Mouse (Mus musculus) WW6 (cell line): Measurements from ENCODE around the gene Cyb5r2.

Source experiments
- DNase-seq: peaks from one replicate; pipeline ENCODE4 v3.0.0-alpha.2; 2013; ENCODE audit warnings: low read depth, low spot score

Gene Cyb5r2

DNA sequence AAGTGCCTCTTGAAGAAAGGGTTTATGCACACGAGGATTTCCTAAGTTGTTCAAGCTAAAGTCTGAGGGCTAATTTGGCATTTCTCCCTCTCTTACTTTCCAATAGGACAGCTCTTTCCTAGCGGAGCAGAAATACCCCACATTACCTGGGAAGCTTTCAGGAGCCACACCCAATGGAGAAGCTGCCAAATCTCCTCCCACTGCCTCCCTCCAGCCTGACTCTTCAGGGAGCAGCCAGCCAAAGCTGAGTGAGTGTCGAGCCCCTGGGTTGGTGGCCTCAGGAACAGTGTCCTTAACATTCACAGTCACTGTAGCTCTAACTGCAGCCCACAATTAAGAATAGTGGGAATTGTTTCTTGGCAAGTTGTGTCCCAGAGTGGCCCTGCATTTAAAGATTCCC is 30.3 kb downstream of the Cyb5r2 start:
- no peak for DNase-seq

GRCm38 (mm10) chr7:107722536-107722935 is 35.3 kb downstream of the Cyb5r2 start:
- no peak for DNase-seq

DNA sequence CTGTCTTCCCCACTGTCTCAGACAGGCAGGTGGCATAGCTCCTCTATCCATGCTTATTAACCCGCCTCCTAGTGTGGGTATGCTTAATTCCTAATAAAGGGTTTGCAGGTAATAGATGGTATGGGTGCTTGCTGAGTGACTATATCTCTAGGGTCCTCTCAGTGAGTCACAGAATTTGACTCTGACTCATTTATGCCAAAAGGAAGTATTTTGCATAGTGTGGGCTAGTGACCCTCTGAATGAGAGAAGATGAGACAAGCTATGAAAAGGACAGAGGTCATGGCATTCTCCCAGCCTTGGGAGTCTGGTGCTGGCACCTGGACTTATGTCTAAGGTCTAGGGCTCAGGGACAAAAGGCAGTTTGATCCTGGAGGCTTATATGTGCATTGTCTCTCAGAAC is 37.1 kb downstream of the Cyb5r2 start:
- DNase-seq: no peak

- no peak for DNase-seq
These were observed 43.8 kb downstream of the Cyb5r2 start for GRCm38 (mm10) chr7:107714067-107714466.

GRCm38 (mm10) chr7:107712743-107713142 is 45.1 kb downstream of the Cyb5r2 start:
- DNase-seq: no peak

DNA sequence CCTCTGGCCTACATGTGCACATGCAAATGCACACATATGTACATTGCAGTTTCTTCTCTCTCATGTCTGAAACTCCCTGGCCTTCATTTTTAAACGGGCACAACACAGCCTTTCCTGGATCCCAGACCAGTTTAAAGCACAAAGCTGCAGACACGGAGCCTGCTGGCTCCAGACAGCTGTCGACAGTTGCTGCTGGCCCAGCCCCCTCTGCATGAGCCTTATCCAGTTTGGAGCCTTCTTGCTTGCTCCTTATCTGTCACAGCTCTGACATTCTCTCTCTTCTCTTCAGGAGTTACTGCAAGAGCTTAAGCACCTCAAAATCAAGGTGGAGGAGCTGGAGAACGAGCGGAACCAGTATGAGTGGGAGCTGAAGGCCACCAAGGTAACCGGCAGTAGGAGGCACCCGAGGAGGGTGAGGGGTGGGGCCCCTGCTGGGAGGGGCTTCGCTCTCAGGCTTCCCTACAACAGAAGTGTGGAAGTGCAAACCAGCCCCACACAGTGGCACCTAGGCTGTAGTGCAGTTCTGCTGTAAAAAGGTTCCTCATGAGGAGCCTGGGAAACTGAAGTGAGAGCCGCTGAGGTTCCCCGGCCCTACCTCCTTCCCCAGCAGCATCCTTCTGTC is 49.2 kb downstream of the Cyb5r2 start:
- peak; percentile 61 for DNase-seq

GRCm38 (mm10) chr7:107707650-107708049 is 50.2 kb downstream of the Cyb5r2 start:
- DNase-seq: no peak

DNA sequence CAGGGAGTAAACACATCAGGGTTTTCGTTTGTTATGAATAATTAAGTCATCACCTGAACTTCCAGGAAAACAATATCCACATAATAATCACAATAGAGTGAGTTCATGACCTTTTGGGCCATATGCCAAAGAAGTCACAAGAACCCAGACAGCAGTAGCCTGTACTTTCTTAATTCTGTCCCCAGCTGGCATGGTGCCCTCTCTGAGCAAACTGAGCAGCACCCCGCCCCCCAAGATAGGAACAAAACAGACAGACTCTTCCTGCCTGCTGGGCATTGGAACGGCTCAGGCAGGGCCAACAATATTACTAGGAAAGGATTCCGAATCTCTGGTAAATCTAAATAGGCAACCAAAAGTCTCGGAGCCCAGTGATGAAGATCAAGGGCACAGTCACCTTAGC is 51.9 kb downstream of the Cyb5r2 start:
- no peak for DNase-seq

DNA sequence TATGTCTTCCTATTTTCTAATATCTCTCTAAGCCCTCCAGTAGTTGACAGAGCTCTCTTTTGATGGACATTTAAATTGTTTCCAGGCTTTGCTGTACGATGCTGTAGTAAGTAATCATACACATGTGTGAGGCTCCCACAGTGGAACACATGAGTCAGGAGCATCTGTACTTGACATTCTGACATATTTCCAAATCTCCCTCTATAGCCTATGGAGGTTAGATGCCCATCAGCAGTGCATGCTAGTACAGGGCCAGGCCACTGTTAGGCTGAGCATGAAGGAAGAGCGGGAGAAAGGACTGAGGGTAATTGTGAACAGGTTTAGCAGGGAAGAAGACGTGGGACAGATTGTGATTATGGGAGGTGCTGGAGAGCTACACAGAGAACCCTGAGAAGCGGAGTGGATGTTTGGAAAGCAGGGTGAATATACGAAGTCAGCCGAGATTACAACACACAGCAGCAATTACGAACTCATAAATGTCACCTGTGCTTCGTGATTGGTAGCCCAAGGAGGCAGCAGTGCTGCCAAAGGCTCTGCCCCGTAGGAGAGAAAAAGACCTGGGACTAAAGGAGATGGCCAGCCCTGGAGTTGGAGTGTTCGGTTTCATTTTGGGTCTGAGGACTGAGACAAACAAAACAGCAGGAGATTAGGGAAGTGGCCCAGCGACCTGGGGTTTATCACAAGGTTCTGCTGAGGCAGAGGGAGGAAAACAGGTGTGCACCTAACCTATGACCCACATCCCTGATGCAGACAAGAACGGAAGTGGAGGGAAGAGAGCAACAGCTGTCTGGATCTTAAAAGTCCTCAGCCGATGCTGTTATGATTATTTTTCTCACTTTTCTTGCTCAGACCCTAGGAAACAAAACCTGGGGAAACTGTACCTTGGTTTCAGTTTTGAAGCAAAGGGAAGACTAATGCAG is 55.1 kb downstream of the Cyb5r2 start:
- DNase-seq: no peak

- DNase-seq: no peak
These were observed 57.2 kb downstream of the Cyb5r2 start for GRCm38 (mm10) chr7:107700646-107701045.

DNA sequence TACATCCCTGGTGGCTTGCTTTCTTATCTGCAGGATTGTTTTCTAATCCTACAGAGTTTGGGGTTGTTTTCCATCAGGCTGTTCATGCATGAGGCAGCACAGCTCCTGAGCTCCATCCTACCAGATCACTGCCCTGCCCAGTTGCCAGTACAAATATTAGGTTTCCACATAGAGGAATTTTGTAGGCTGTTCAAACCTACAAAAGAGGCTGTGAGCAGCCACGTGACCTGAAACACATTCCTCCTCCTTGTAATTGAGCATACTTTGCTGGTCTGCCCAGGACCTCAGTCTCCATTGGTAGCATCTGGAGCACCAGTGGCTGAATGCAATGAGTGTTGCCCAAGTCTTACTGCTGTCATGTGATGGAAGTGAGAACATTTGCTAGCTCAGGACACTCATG is 57.9 kb downstream of the Cyb5r2 start:
- no peak for DNase-seq
